Mouse (Mus musculus) lung, embryonic 14.5 days (tissue): ENCODE results near the gene Pspn. TPM values are rescaled to one million over a fixed set of nuclear protein-coding genes. Genes with fewer than 3 reads are reported as not detected.

Source experiments
- ATAC-seq: fragments of 200-750 bp; cut with Nextera tagmentation; 2 replicates; pipeline ENCODE4 v1.8.0; 2017; ENCODE audit warnings: mild to moderate bottlenecking, moderate TSS enrichment, moderate library complexity; ENCODE audit not compliant: insufficient read depth
- DNase-seq: peaks from one replicate; pipeline ENCODE4 v3.0.0-alpha.2; 2015
- H3K27ac ChIP-seq: fragments of 300-500 bp; sonication (generic); 2 replicates; pipeline ENCODE4 v1.5.1; 2014; ENCODE audit warnings: low read depth, mild to moderate bottlenecking, moderate library complexity
- H3K27me3 ChIP-seq: fragments of 300-500 bp; sonication (generic); 2 replicates; pipeline ENCODE4 v1.6.1; 2014; ENCODE audit warnings: low read length, control low read depth; ENCODE audit not compliant: insufficient read depth
- H3K36me3 ChIP-seq: fragments of 300-500 bp; sonication (generic); 2 replicates; pipeline ENCODE4 v1.6.1; 2014; ENCODE audit warnings: control low read depth; ENCODE audit not compliant: insufficient read depth
- H3K4me1 ChIP-seq: fragments of 300-500 bp; sonication (generic); 2 replicates; pipeline ENCODE4 v1.6.1; 2014; ENCODE audit warnings: antibody characterized with exemption, control low read depth; ENCODE audit not compliant: insufficient read depth
- H3K4me2 ChIP-seq: fragments of 300-500 bp; sonication (generic); 2 replicates; pipeline ENCODE4 v1.6.1; 2014; ENCODE audit warnings: mild to moderate bottlenecking
- H3K4me3 ChIP-seq: fragments of 300-500 bp; sonication (generic); 2 replicates; pipeline ENCODE4 v1.5.1; 2014; ENCODE audit warnings: low read depth, low read length
- H3K9ac ChIP-seq: fragments of 300-500 bp; sonication (generic); 2 replicates; pipeline ENCODE4 v1.6.1; 2014
- H3K9me3 ChIP-seq: fragments of 300-500 bp; sonication (generic); 2 replicates; pipeline ENCODE4 v1.6.1; 2016; ENCODE audit warnings: low read depth, low read length, control low read depth
- CTCF ChIP-seq: IDR thresholded peaks from 2 replicates; pipeline ENCODE4 v1.5.1; 2016; ENCODE audit warnings: antibody characterized with exemption, low read depth
- WGBS: fragments of 180-500 bp; shearing (Covaris S2); extraction: QIAGEN DNeasy Blood & Tissue Kit; methylation state at CpG from one replicate; pipeline ENCODE4 v1.1.7; 2014; 5-methylcytosine and 5-hydroxymethylcytosine counted together
- polyA plus RNA-seq: library from polyadenylated mRNA; unstranded; fragments of >200 nt; fragmentation: Nextera tagmentation; extraction: Ambion mirVana; gene quantifications from 2 replicates; pipeline ENCODE4 v1.2.1, GENCODE M21; 2014

The Pspn gene
- polyA plus RNA-seq, 1 experiment from 2014 or later = 1.0 TPM

DNA sequence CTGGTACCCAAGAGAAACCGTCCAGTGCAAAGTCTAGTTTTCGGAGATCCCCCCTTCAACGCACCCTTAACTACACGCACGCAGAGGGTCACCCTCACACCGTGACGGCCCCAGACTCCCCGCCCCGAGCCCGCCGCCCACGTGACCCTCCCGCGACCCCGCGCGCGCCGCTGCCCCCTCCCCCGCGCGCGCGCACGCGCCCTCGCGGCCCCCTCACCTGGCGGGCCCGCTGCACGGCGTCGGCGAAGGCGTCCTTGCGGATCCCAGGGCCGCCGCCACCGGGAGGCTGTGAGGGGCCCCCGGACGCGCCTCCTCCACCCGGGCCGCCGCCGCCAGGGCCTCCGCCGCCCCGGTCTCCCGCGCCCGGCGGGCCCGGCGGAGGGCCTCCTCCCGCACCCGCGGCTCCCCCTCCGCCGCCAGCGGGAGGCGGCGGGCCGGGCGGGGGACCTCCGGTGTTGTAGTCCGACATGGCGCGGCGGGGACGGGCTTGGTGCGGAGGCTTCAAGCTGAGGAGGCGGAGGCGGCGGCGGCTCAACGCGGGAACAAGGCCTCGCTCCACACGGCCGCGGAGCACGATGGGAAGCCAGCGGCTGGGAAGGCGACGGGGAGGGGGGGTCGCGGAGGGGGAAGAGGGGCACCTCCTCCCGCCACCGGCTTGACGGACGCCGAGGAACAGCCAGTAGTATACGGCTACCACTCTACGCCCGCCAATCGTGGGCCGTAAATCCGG lies 31.3 kb upstream of the Pspn start, which contains the start of gene Khsrp:
Gene Khsrp (minus strand): TSS at position 592 of the 730 bp plus-strand sequence.
- under 1% methylated on average over 90 of the region's 99 CpGs for WGBS
- Histone ChIP-seq H3K27me3 (no peaks in the 10 kb centered on the region), H3K36me3 (peaks cover 28% of the 10 kb centered on the region), H3K4me3 (peak within 1 kb of the TSS; percentile 93), H3K9ac (peak within 1 kb of the TSS; percentile 99), H3K27ac (peak within 1 kb of the TSS; percentile 95), H3K4me2 (peak within 1 kb of the TSS; percentile 98), H3K4me1 (0 out of 2 replicates have a peak, but pooled peaks cover 3% of the 10 kb centered on the region), H3K9me3 (no peaks in the 10 kb centered on the region)
- DNase-seq (peak; percentile 59), ATAC-seq (no peak)
- no peak for TF ChIP-seq CTCF

DNA sequence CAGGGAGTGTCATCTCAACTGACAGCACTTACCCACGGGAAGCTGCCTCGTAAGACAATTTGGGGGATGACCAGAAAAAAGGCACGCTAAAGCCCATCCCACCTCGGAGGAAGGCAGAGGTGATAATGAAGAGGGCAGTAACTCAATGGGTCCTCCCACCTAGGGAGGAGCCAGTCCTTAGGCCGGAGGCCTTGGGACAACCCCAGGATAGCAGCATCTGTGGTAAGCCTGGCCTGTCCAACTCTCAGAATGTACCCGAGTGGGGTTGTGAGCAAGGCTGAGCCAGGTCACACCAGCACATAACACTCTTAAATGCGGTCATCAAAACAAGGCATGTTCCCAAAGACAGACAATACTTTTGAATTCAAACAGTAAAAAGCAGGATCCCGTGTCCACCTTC lies 29.9 kb upstream of the Pspn start:
- Histone ChIP-seq H3K9me3 (no peaks in the 10 kb centered on the region), H3K27me3 (no peaks in the 10 kb centered on the region), H3K9ac (peak overlapping the region; percentile 99), H3K4me1 (0 out of 2 replicates have a peak, but pooled peaks cover 3% of the 10 kb centered on the region), H3K4me2 (peak overlapping the region; percentile 98), H3K36me3 (peaks cover 42% of the 10 kb centered on the region), H3K27ac (no peak overlapping the region), H3K4me3 (peak overlapping the region; percentile 93)
- DNase-seq (no peak), ATAC-seq (no peak)
- no peak for TF ChIP-seq CTCF
- WGBS = 24% methylated on average over 8 of the region's 8 CpGs

DNA sequence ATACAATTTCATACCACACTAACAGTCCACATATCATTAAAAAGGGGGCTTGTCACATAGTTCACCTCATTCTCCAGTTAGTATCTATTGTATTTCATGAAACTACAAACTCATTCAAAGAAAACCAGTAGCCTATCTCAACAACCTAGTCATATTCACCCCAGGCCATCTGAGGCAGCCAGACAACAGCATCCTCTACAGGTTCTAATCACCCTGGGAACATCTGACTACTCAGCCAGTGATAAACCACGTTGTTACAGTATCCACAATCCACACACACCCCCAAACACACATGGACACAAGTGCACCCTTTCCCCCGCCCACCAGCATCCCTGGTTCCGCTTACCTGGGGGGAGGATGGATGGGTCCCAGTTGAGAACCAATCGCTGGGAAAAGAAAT lies 27.7 kb upstream of the Pspn start:
- Histone ChIP-seq H3K4me2 (no peak overlapping the region), H3K4me1 (0 out of 2 replicates have a peak, but pooled peaks cover 3% of the 10 kb centered on the region), H3K27ac (no peak overlapping the region), H3K9ac (no peak overlapping the region), H3K27me3 (no peaks in the 10 kb centered on the region), H3K9me3 (no peaks in the 10 kb centered on the region), H3K36me3 (peaks cover 65% of the 10 kb centered on the region), H3K4me3 (no peak overlapping the region)
- no peak for DNase-seq
- 80% methylated on average over 4 of the region's 4 CpGs for WGBS
- no peak for TF ChIP-seq CTCF
- no peak for ATAC-seq

DNA sequence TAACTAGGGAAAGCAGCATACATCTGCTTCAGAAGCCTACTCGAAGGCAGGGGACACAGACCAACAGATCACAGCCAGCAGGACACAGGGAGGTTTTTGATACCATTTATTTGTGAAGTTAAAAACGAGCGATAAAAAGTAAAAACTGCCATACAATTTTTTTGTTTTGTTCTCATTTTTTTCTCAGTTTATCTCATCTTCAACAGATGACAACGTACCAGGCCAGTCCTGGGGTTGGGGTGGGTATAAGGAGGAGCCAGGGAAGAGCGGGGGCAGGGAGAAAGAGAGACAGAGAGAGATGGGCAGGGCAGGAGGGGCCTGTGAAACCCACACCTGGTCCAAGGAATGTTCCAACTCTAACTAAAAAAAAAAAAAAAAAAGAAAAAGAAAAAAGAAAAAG lies 21.1 kb upstream of the Pspn start:
- Histone ChIP-seq H3K9me3 (no peaks in the 10 kb centered on the region), H3K4me3 (no peak overlapping the region), H3K4me2 (no peak overlapping the region), H3K4me1 (no peaks in the 10 kb centered on the region), H3K36me3 (peaks cover 66% of the 10 kb centered on the region), H3K9ac (no peak overlapping the region), H3K27me3 (no peaks in the 10 kb centered on the region), H3K27ac (no peak overlapping the region)
- no peak for TF ChIP-seq CTCF
- ATAC-seq (no peak), DNase-seq (no peak)
- WGBS = 82% methylated on average over 5 of the region's 5 CpGs

- TF ChIP-seq CTCF = no peak
- Histone ChIP-seq H3K4me2 (no peak overlapping the region), H3K36me3 (peaks cover 53% of the 10 kb centered on the region), H3K27ac (no peak overlapping the region), H3K4me1 (no peaks in the 10 kb centered on the region), H3K9me3 (no peaks in the 10 kb centered on the region), H3K27me3 (no peaks in the 10 kb centered on the region), H3K4me3 (no peak overlapping the region), H3K9ac (no peak overlapping the region)
- 92% methylated on average over 2 of the region's 2 CpGs for WGBS
- DNase-seq = no peak
- no peak for ATAC-seq
Observed at GRCm38 (mm10) chr17:57019693-57020092, 19.9 kb upstream of the Pspn start.

- DNase-seq (no peak), ATAC-seq (peak; percentile 1; the same call in 1 of the 2 replicates)
- peak overlapping the region; percentile 85 for H3K4me3 ChIP-seq
- H3K9ac ChIP-seq = 0 out of 2 replicates have a peak overlapping the region, but pooled peaks have one; percentile 74
- 63% methylated on average over 13 of the region's 13 CpGs for WGBS
- H3K27ac ChIP-seq = peak overlapping the region; percentile 92
- no peaks in the 10 kb centered on the region for H3K27me3 ChIP-seq
- H3K36me3 ChIP-seq = peaks cover 23% of the 10 kb centered on the region
- peak overlapping the region; percentile 88 for H3K4me2 ChIP-seq
- H3K4me1 ChIP-seq = no peaks in the 10 kb centered on the region; the same call in 1 of the 2 replicates
- TF ChIP-seq CTCF = no peak
- H3K9me3 ChIP-seq = no peaks in the 10 kb centered on the region
Observed at GRCm38 (mm10) chr17:57012245-57012795, 12.5 kb upstream of the Pspn start.
